ENCODE assay signal across 8 mouse cellular contexts in genomic region chr2:181593042-181593421, GRCm38 (mm10). TPM values are rescaled to one million over a fixed set of nuclear protein-coding genes. Genes with fewer than 3 reads are reported as not detected.
DNase-seq lines count a peak whose midpoint lies in the region; ATAC-seq and TF ChIP-seq lines count a peak whose summit lies in the region.

No protein-coding gene starts in this region.

- peak overlapping the region; percentile 67 for H3K4me2 ChIP-seq in lung, embryonic 15.5 days
- H3K4me2 ChIP-seq in stomach, embryonic 16.5 days (ENCODE audit: low read depth, low read length) = peak overlapping the region; percentile 69

- H3K9me3 ChIP-seq in hindbrain, embryonic 10.5 days = no peaks in the 10 kb centered on the region
- no peaks in the 10 kb centered on the region for H3K9me3 ChIP-seq in lung, embryonic 15.5 days
- no peaks in the 10 kb centered on the region for H3K9me3 ChIP-seq in stomach, embryonic 16.5 days (replicated peaks; ENCODE audit: control insufficient read depth, low read length)

- ATAC-seq in Patski = peak; percentile 7
- ATAC-seq in lung, embryonic 15.5 days (ENCODE audit: borderline replicate concordance, extremely low read depth, low FRiP score, low TSS enrichment) = peak; percentile 44; the same call in 1 of the 2 replicates
- ATAC-seq in stomach, embryonic 16.5 days (ENCODE audit: insufficient read depth, low FRiP score) = peak; percentile 12; the same call in 1 of the 2 replicates

- peaks cover 39% of the 10 kb centered on the region for H3K4me1 ChIP-seq in hindbrain, embryonic 10.5 days (replicated peaks)
- H3K4me1 ChIP-seq in lung, embryonic 15.5 days = peaks cover 11% of the 10 kb centered on the region
- H3K4me1 ChIP-seq in stomach, embryonic 16.5 days (ENCODE audit: control insufficient read depth, insufficient read depth, low read length) = peaks cover 24% of the 10 kb centered on the region

- no peaks in the 10 kb centered on the region for H3K27me3 ChIP-seq in Patski
- H3K27me3 ChIP-seq in hindbrain, embryonic 10.5 days (ENCODE audit: insufficient read depth, poor library complexity, severe bottlenecking) = no peaks in the 10 kb centered on the region
- H3K27me3 ChIP-seq in lung, embryonic 15.5 days = peaks cover 8% of the 10 kb centered on the region; the same call in 1 of the 2 replicates
- no peaks in the 10 kb centered on the region; the same call in 1 of the 2 replicates for H3K27me3 ChIP-seq in stomach, embryonic 16.5 days (ENCODE audit: control insufficient read depth, insufficient read depth, low read length)

- no peak for TF ChIP-seq CTCF in Patski (IDR thresholded peaks at IDR 0.05)

- POLR2A ChIA-PET in Patski (lab: Charles Lee) = no interaction called here

- peak; percentile 57 for DNase-seq in kidney, adult 18-20 months
- DNase-seq in kidney, adult 8-10 months = no peak
- no peak for DNase-seq in Patski (ENCODE audit: low read depth, low spot score)
- DNase-seq in hindbrain, embryonic 10.5 days (ENCODE audit: low spot score) = no peak
- no peak for DNase-seq in gastrocnemius, postnatal 10 days
- no peak for DNase-seq in ovary, adult 18-20 months (ENCODE audit: low spot score)

- 11% methylated on average over 6 of the region's 6 CpGs for WGBS in hindbrain, embryonic 10.5 days
- WGBS in lung, embryonic 15.5 days = under 1% methylated on average over 6 of the region's 6 CpGs
- 4% methylated on average over 6 of the region's 6 CpGs for WGBS in stomach, embryonic 16.5 days

- in situ Hi-C loops in Patski (cut with MboI; ENCODE audit: low pct_unique_long_range_greater_than_20kb) = loop anchor here (25.0 kb wide), 1 partner anchor 1381 kb away; no protein-coding TSS in a partner anchor

- H3K9ac ChIP-seq in lung, embryonic 15.5 days = peak overlapping the region; percentile 95
- H3K9ac ChIP-seq in stomach, embryonic 16.5 days (ENCODE audit: low read length) = peak overlapping the region; percentile 98

- peak overlapping the region; percentile 96 for H3K27ac ChIP-seq in hindbrain, embryonic 10.5 days
- peak overlapping the region; percentile 84 for H3K27ac ChIP-seq in lung, embryonic 15.5 days
- H3K27ac ChIP-seq in stomach, embryonic 16.5 days (ENCODE audit: low read length) = peak overlapping the region; percentile 89

- peaks cover 44% of the 10 kb centered on the region for H3K36me3 ChIP-seq in hindbrain, embryonic 10.5 days
- H3K36me3 ChIP-seq in lung, embryonic 15.5 days = peaks cover 27% of the 10 kb centered on the region
- H3K36me3 ChIP-seq in stomach, embryonic 16.5 days (ENCODE audit: control insufficient read depth, insufficient read depth, low read length) = peaks cover 6% of the 10 kb centered on the region; the same call in 1 of the 2 replicates

- peak overlapping the region; percentile 88 for H3K4me3 ChIP-seq in hindbrain, embryonic 10.5 days
- H3K4me3 ChIP-seq in lung, embryonic 15.5 days = peak overlapping the region; percentile 82
- peak overlapping the region; percentile 97 for H3K4me3 ChIP-seq in stomach, embryonic 16.5 days (replicated peaks; ENCODE audit: low read length)

- CTCF ChIA-PET in Patski (lab: Charles Lee) = no interaction called here

RNA-seq across cellular contexts. Expression of gene Zfp512b, which starts 0.4 kb away (rescaled TPM):
- 63.1 TPM for polyA plus RNA-seq in Patski (2021)
- polyA plus RNA-seq in hindbrain, embryonic 10.5 days (2016; fragmentation: Nextera tagmentation; extraction: Ambion mirVana) = 36.9 and 45.4 TPM in 2 replicates
- polyA plus RNA-seq in lung, embryonic 15.5 days (2015; fragmentation: Nextera tagmentation; extraction: Ambion mirVana) = 48.2 and 52.3 TPM in 2 replicates
- 32.6 and 33.8 TPM in 2 replicates for polyA plus RNA-seq in stomach, embryonic 16.5 days (2015; fragmentation: Nextera tagmentation; extraction: Ambion mirVana)
- 10 to 100 TPM; 28.4 to 32.4 TPM for total RNA-seq in gastrocnemius, postnatal 10 days (2021)

RNA-seq across cellular contexts. Expression of gene Prpf6, which starts 1.4 kb away (rescaled TPM):
- 77.4 TPM for polyA plus RNA-seq in Patski (2021)
- 65.0 and 77.1 TPM in 2 replicates for polyA plus RNA-seq in hindbrain, embryonic 10.5 days (2016; fragmentation: Nextera tagmentation; extraction: Ambion mirVana)
- 60.8 and 61.9 TPM in 2 replicates for polyA plus RNA-seq in lung, embryonic 15.5 days (2015; fragmentation: Nextera tagmentation; extraction: Ambion mirVana)
- 58.9 and 59.1 TPM in 2 replicates for polyA plus RNA-seq in stomach, embryonic 16.5 days (2015; fragmentation: Nextera tagmentation; extraction: Ambion mirVana)
- 10 to 100 TPM; 26.7 to 33.4 TPM for total RNA-seq in gastrocnemius, postnatal 10 days (2021)

RNA-seq across cellular contexts. Expression of gene Samd10, which starts 6.0 kb away (rescaled TPM):
- polyA plus RNA-seq in Patski (2021) = 22.4 TPM
- 36.1 and 72.6 TPM in 2 replicates for polyA plus RNA-seq in hindbrain, embryonic 10.5 days (2016; fragmentation: Nextera tagmentation; extraction: Ambion mirVana)
- polyA plus RNA-seq in lung, embryonic 15.5 days (2015; fragmentation: Nextera tagmentation; extraction: Ambion mirVana) = 29.7 and 30.1 TPM in 2 replicates
- polyA plus RNA-seq in stomach, embryonic 16.5 days (2015; fragmentation: Nextera tagmentation; extraction: Ambion mirVana) = 25.7 and 26.7 TPM in 2 replicates
- total RNA-seq in gastrocnemius, postnatal 10 days (2021) = 1 to 10 TPM in 1 of 2 experiments, under 1 TPM in 1; 0.85 to 1.2 TPM

RNA-seq across cellular contexts. Expression of gene Uckl1, which starts 8.3 kb away (rescaled TPM):
- polyA plus RNA-seq in Patski (2021) = 116 TPM
- polyA plus RNA-seq in hindbrain, embryonic 10.5 days (2016; fragmentation: Nextera tagmentation; extraction: Ambion mirVana) = 52.9 and 56.8 TPM in 2 replicates
- 41.4 and 51.2 TPM in 2 replicates for polyA plus RNA-seq in lung, embryonic 15.5 days (2015; fragmentation: Nextera tagmentation; extraction: Ambion mirVana)
- polyA plus RNA-seq in stomach, embryonic 16.5 days (2015; fragmentation: Nextera tagmentation; extraction: Ambion mirVana) = 70.9 and 83.3 TPM in 2 replicates
- 10 to 100 TPM; 36.5 to 43.5 TPM for total RNA-seq in gastrocnemius, postnatal 10 days (2021)
